Mouse (Mus musculus) embryonic fibroblast, embryonic 13.5 days (primary cell): ENCODE measurements at regions not wholly inside any gene's neighbourhood (a gene's known extent, or its start where the extent isn't known, plus 50 kb on each side); places are given as distances from the start of the nearest gene placed in this dataset.

ENCODE experiments used
- CTCF ChIP-seq: IDR thresholded peaks from 2 replicates; pipeline ENCODE4 v1.5.1; 2011; ENCODE audit warnings: mild to moderate bottlenecking, control low read depth, low read length, moderate library complexity, borderline replicate concordance; ENCODE audit not compliant: insufficient read depth
- POLR2A ChIP-seq: IDR thresholded peaks from 2 replicates; pipeline ENCODE4 v1.6.1; 2011; ENCODE audit warnings: low read depth, mild to moderate bottlenecking, control low read depth, low read length, moderate library complexity

- TF ChIP-seq CTCF (no peak), POLR2A (no peak)
Observed at GRCm38 (mm10) chr15:59754906-59755305, 261.5 kb downstream of the 4933412E24Rik start.
